Mouse (Mus musculus) brain, adult 2 months (tissue): ENCODE data around the gene Unc13d.

Experiments used
- DNase-seq: peaks from one replicate; pipeline ENCODE4 v3.0.0; 2011; ENCODE audit warnings: low read depth, low spot score

The Unc13d gene

DNA sequence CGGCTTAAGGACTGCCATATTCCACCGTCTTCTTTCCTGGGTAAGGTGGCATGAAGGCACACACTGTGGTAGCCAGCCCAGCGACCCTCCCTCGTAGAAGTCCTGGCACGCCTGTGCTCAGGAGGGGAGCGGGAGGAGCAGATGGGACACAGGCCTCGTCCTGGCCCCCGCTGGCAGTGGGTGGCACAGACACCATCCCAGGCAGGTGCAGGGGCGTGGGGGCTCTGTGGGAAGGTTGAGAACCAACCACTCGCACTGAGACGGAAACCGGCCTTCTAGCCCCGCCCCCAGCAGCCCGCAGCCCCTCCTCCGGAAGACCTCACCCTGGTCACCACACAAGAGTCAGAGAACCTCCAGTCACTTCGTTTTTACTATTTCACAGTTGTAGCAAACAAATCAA, 460 bp upstream of the Unc13d start:
- DNase-seq: peak; percentile 35

DNA sequence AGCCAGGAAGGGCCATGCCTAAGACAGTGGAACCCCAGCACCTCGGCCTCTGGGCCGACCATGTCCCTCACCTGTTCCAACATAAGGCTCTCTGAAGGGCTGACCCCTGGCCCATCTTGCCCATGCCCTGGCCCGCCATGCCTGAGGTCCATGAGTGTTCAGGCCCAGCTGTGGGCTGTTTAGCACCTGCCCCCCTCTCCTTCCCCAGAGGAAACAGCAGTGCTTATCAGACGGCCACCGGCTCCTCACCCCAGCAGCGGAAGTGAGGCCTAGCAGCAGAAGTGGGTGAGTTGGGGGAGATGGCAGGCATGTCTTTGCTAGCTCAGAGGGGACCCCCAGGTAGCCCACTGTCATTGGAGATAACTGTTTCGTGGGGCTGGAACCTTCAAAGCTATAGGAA, 925 bp downstream of the Unc13d start:
- DNase-seq: no peak

DNA sequence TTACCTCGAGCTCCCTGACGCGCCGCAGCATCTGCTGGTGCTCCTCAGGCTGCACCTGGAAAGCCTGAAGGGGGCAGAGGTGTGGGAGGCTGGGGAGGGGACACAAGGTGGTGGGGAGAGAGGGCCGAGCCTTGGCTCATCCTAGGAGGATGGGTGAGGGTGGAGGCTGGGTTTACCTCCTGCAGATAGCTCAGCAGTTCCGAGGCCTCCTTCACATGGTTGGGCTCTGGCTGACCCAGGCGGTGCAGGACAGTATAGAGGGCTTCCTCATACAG, 1.6 kb downstream of the Unc13d start:
- DNase-seq: no peak

DNA sequence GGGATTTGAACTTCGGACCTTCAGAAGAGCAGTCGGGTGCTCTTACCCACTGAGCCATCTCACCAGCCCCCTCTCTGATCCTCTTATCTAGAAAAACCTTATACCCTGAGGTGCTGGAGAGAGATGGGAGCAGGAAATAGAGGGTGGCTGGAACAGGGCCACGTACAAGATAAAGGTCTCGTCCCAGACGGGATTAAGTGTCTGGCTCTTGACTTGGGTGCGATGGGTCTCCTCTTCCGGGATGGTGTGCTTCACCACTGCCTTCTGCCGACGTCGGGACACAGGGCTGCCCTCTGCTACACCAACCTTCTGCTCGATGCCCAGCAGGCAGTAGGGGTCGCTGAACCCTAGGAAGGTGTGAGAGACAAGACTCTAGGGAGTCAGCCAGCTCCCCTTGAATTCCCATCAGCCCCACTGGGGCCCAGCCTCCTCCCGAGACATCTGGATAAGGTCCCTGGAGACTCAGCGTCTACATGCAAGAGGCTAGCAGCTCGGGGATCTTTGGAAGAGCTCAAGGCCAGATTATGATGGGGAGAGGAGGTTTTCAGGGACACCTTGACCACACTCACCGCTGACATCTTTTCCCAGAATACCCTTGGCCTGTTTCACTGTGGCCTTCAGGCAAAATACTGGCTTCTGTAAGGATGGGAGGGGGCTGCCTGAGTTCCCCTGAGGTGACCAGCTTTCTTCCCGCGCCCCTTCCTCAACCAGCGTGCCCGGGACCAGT, 2.1 kb downstream of the Unc13d start:
- DNase-seq: no peak

DNA sequence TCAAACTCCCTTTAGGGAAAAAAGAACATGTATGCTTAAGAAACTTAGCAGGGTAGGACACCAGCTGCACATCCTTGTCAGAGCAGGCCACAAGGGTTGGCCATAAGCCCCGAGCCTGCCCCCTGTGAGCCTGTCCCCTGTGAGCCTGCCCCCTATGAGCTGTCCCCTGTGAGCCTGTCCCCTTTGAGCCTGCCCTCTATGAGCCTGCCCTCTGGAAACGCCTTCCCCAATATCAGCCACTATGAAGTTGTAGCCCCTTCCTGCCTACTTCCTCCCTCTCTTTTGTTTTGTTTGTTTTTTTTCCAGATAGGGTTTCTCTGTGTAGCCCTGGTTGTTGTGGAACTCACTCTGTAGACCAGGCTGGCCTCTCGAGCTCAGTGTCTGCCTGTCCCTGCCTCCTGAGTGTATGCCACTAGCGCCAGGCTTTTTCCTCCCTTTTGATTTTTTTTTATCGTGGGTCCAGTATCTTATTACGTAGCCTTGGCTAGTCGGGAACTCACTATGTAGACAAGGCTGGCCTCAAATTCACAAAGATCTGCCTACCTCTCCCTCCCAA, 3.2 kb downstream of the Unc13d start:
- no peak for DNase-seq

DNA sequence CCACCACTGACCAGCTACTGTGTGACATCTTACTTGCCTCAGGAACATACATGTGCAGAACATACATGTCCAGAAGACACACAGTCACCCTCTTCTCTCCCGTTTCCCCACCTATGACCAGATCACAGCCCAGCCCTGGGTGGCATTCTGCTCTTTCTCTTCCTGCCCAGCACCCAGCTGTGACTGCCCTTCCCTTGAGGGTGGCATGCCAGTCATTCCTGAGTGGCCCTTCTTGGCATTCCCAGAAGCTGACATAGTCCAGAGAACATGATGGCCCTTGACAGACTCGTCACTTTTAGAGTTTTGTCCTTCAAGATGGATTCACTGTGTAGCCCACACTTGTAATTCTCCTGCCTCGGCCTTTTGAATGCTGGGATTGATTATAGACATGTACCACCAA, 5.2 kb downstream of the Unc13d start:
- DNase-seq: no peak

DNA sequence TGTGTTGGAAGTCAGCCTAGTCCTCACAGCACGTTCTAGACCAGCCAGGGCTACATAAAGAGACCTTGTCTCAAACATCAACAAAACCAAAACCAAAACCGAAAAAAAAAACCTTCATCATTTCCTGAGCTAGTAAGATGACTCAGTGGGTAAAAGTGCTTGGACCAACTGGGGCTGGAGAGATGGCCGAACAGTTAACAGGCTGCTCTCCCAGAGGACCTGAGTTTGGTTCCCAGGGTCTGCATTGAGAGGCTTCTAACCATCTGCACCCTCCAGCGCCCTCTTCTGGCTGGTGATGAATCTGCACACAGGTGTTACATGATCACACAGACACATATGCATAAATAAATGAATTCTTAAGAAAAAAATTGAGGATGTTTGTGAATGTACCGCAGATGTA, 6.3 kb downstream of the Unc13d start:
- no peak for DNase-seq

DNA sequence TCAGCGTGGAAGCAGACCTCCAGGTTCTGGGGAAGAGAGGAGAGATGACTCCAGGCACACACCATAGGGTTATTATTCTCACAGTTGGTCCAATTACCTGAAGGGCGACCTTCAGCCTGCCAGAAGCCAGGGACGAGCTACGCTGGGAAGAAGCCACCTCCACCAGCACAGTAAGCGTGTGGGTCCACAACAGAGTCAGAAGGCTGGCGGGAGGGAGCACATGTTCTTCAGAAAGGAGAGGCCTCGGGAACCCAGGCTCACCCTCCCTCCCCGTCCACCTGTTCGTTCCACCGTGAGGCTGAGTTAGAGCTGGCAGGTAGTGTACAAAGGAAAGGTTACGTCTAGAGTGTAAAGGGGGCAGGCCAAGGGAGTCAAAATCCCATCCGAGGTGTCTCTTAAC, 12.4 kb downstream of the Unc13d start:
- DNase-seq: peak; percentile 42

DNA sequence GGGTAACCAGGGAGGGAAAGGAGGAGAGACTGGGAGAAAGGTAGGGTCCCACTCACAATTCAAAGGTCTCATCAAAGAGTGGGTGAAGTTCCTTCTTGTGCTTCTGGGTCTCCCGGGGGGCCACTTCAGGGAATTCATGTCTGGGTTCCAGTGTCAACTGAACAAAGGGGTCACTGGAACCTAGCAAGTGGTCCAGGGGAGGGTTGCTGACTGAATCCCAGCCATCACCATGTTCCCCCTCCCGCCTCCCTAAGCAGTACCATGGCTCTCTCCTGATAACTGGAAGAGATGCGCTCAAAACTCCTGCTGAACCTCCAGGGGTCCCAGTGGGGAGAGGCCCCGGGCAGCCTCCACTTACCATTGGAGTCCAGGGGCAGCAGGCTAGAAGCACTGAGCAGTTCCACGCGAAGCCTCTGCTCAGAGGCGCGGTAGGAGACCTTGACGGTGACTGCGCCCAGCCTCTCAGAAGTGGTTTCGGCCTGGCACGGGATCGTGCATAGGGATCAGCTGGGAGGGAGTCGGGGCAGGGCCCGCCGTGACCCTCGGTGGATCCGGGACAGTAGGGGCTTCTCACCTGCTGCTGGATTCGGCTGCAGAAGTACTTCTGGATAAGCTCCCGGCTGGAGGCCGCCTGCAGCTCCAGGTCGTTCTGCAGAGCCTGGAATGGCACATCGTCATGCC, 13.4 kb downstream of the Unc13d start:
- DNase-seq: no peak

DNA sequence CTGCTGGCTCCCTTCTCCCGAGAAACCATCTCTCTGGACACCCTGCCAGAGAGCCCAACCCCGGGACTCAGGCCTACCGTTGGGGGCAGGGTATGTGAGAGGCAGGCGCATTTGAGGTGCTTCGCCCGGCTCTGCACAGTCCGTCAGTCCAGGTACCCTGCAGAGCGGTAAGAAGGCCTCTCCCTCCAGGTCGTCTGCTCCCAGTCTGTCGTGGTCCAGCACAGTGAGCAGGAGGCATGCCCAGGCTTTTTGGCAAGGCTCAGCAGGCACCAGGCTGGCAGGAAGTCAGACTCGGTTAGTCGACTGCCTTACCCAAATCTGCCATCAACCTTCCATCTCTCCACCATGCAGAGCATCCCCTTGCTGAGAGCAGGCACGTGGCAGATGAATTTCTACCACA, 14.2 kb downstream of the Unc13d start:
- peak; percentile 99 for DNase-seq

DNA sequence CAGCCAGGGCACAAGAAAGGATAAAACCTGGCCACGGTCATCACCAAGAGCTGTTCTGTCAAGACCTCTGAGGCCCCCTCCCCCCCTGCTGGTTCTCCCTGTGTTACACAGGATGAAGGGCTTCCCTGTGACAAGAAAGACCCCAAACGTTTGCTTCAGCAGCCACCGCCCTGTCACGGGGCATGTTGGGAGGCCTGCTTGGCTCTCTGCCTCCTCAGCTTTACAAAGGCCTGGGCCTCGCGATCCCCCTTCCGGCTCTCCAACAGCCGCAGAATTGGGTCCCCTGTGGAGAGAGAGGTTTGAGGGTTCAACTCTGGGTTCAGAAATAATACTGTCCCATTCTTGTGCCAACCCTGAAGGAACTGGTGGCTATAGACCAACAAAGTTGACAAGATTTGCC, 15.2 kb downstream of the Unc13d start:
- no peak for DNase-seq

DNA sequence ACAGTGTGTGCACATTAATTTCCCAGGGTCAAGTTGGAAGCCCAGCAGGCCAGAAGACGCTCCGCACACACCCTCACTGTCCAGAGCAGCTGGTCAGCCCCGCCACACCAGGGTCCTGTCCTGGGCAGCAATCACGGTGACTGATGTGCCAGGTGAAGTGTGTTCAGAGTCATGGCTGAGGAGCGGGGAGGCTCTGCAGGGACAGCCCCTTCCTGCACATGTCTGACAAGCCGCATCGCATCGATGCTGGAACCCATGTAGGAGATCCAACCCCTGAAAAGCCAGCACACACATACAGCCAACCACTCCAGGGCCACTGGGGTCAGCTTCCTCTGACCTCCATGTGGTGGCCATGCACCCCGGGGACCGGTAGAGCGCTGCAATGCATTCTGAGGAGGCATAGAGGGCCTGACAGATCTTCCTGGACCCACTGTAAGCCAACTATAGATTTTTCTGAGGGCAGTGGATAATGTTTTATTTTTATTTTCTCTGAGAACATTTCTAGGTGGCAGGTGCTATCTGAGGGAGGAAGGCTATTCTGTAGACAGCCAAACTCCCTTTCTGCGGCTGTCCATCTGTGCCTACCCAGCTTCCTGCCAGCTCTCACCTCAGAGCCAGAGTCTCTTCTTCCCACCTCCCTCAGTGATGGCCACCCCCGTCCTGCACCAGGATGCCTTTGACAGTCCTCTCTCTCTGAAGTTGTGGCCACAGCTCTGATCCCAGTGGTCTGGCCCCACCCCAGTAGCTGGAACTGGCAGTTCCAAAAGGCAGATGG, 15.9 kb downstream of the Unc13d start:
- peak; percentile 96 for DNase-seq

DNA sequence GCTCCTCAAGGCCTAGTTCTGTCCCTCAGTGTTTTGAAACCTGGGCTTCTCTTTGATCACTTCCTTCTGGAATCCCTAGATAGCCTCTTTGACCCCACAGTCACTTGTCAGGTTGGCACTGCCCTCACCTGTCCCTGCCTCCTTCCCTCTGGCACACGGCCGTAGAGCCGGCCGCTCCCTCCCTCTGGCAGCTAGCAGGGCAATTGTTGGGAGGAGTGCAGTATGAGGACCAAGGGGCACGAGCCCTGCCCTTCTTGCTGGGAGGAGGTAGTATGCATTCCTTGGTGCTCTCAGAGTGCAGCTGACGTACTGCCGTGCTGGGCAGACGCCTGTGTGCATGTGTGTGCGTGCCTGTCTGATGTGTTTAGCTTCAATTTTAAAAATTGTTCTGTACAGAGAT, 17.2 kb downstream of the Unc13d start:
- peak; percentile 48 for DNase-seq

DNA sequence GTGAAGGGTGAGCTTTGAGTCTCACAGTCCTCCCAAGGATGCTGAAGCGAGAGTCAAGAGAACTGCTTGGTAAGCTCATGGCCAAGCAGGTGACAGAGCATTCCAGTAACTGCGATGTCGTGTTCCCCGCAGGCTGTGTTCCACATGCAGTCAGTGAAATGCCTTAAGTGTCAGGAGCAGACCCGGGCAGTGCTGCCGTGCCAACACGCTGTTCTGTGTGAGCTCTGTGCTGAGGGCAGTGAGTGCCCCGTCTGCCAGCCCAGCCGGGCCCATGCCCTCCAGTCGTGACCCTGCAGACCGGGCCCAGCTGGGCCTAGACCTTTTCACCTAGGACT, 18.1 kb downstream of the Unc13d start:
- peak; percentile 47 for DNase-seq

DNA sequence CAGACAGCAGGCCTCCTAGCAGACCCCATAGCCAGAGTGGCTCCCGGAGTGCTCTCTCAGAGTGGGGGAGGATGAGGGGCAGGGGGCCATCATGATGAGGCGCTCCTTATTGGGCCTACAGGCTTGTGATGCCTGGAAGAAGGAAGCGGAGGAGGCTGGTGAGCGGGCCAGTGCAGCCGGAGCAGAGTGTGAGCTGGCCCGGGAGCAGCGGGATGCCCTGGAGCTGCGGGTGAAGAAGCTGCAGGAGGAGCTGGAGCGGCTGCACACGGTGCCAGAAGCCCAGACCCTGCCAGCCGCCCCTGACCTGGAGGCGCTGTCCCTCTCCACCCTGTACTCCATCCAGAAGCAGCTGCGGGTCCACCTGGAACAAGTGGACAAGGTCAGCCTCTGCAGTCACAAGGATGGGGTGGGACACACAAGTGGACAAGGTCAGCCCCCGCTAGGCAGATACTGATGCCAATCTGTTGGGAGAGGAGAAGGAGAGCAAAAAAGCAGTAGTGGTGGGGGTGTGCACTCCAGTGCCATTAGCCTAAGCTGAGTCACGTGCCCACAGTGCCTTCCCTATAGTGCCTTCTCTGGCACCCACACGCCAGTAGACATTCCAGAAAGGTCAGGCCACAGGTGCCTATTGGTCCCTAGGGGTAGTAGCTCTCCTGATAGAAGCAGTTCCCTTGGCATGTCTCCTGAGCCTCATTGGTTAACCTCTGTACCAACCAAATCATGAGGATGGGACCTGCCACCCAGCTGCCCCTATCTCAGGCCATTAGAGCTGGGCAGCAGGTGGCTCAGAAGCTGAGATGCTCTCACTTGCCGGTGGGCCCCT, 18.7 kb downstream of the Unc13d start:
- no peak for DNase-seq

DNA sequence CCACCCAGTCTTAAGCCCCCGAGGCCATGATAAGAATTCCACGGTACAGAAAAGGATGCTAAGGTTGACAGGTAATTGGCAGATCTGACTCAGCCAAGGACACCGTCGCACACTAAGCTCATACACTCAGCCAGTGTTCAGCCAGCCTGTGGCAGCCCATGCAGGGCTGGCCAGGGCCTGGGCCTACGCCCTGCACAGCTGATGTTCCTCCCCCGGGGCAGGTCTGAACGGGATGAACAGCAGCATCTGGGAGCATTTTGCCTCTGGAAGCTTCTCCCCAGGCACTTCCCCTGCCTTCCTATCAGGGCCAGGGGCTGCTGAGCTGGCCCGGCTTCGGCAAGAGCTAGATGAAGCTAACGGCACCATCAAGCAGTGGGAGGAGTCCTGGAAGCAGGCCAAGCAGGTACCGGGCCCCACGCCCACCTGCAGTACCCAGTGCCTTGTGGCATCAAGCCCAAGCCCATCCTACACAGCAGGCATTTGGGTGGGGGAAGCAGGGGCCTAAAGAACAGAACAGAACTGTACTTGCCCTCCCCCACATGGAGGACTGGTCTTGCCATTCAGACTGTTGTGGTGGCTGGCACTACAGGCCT, 19.6 kb downstream of the Unc13d start:
- peak; percentile 54 for DNase-seq

DNA sequence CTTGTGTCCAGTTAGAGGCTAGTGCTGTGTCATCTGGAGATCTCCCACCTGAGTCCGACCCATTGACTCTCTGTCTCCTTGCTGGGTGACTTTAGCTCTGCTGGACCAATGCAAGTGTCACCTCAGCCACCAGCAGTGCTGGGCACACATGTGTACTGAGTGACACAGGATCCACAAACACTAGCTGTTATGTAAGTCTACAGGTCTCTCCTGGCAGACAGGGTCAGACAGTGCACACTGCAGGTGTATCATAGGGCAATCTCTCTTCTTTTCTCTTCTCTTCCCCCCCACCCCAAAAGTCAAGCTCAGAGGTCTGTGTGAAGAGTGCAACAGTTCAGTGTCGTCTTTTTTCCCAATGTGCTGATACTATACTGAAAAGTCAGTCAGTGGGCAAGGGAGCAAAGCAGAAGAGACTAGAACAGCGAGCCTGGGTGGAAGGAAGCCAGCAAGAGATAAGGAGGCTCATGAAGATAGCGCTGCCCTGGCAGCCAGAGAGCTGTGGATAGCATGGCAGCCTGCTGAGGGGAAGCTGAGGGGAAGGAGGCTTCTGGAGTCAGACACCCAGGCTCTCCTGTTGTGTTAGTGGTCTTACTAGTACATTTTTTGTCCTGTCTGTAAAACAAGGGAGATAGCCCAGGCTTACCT, 20.4 kb downstream of the Unc13d start:
- no peak for DNase-seq

DNA sequence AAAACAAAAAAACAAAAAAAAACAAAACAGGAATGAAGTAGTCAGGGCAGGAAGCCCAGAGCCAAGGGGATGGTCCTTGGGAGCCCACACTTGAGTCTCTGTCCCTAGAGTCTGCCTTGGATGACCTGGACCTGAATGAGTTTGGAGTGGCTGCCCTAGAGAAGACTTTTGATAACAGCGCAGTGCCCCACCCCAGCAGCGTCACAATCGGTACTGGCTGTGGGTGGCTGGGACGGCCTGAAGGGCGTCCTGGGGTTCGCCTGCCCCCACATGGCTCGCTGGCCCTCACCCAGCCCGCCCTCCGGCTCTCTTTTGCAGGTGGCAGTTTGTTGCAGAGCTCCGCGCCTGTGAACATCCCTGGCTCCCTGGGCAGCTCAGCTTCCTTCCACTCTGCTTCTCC, 21.9 kb downstream of the Unc13d start:
- no peak for DNase-seq

DNA sequence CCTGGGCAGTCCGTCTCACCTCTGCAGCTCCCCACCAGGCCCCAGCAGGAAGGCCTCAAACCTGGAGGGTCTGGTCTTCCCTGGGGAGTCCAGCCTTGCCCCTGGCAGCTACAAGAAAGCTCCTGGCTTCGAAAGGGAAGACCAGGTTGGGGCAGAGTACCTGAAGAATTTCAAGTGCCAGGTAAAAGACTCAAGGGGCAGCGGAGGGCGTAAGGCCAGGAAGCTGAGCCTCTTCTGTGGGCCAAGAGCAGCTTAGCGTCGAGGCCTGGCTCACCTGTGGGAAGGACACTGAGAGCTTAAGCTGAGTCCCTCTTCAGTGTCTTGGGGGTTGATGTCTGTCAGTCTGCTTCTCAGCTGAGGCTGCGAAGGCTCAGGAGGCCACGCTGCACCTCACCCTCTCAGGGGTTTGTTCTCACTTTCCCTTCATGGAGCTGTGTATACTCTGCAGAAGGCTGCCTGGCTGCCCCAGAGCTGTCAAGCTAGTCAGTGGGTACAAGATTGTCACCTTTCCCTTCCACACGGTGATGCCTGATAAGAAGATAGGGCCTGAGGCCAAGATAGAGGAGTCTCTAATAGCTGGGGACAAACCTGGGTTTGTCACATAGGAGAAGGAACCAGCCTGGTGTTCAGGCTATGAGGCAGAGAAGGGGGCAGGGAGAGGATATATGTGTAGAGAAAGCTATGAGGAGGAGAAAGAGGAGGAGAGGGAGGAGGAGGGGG, 24.1 kb downstream of the Unc13d start:
- DNase-seq: no peak

DNA sequence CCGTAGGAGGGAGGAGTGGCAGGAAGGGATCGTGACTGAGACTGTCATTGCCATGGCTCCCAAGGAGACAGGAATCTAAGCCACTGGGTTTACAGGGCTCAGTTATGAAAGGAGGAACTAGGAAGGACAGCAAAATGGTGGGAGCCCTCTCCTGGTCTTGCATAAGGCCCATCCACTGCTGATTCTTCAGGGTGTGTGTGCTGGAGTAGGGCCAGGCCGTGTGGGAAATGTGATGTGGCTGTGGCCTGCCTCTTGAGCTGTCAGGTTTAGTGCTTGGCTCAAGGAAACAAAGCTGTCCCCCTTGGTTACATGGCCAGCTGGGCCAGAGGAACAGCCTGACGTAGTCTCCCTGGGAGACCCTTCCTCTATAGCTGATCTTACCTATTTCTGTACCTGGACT, 27.6 kb downstream of the Unc13d start:
- no peak for DNase-seq
